Mouse (Mus musculus): ENCODE measurements around the gene Xrra1.

Xrra1 gene

DNA sequence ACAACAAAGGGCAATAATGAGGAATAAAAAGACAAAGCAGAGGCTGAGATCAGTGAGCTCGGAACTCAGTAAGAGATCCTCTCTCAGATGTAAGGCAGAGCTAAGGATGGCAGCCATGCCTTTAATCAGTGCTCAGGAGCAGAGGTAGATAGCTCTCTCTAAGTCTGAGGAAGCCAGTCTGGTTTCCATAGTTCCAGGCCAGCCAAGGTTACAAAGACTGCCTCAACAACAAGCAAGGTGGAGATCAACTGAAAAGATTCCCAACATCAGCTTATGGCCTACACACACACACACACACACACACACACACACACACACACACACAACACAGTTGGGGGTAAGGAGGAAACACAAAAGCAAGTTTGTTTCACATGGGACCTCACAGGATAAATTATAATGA, 7.8 kb upstream of the Xrra1 start:
- DNase-seq (ENCODE audit: low spot score in 2 of 2): no peak

DNA sequence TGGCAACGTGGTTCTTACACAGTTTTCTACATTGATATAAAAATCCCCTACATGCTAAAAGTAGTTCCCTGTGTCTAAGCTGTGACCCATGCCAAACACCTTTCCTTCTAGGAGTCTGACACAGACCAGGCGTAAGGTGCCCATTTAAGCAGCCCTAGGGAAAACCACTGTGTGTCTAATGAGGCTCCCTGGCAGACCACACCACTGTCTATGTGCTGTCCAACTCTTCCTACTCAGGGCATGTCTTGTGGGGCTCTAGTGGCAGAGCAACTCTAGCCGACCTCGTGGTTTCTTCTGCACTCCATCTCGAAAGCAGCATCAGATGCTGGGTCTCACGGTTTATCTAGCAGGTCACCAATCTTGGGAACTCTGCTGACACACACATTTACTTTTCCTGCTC, 7.3 kb upstream of the Xrra1 start:
- DNase-seq (ENCODE audit: low spot score in 2 of 2): no peak

DNA sequence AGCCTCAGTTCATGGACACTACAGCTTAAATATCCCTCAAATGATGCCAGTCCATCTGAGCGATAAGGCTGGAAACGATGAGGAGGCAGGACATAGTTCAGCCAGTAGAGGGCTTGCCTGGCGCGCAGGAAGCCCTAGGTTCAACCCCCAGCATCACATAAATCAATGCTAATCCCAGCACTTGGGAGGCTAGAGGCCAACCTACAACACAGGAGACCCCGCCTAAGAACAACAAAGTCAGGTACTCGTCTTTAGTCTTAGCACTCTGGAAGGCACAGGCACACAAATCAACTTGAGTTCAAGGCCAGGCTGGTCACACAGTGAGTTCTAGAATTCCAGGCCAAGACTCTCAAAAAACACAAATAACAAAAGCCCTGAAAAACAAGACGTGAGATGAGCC, 5.6 kb upstream of the Xrra1 start:
- DNase-seq (ENCODE audit: low spot score in 2 of 2): no peak

DNA sequence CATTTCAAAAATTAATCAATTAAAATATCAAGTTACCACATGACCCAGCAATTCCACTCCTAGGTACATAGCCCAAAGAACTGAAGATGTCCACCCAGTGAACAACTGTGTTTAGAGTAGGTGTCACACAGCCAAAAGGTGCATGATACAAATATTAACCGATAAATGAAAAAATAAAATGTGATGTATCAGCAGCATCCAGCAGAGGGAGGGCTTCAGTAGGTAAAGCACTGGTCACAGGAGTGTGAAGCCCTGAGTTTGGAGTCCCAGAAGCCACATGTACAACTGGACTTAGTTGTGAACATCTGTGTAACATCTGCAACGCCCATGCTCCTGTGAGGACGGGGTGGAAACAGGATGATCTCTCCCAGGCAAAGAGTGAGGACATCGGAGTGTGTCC, 4.6 kb upstream of the Xrra1 start:
- no peak for DNase-seq (ENCODE audit: low spot score in 2 of 2)

DNA sequence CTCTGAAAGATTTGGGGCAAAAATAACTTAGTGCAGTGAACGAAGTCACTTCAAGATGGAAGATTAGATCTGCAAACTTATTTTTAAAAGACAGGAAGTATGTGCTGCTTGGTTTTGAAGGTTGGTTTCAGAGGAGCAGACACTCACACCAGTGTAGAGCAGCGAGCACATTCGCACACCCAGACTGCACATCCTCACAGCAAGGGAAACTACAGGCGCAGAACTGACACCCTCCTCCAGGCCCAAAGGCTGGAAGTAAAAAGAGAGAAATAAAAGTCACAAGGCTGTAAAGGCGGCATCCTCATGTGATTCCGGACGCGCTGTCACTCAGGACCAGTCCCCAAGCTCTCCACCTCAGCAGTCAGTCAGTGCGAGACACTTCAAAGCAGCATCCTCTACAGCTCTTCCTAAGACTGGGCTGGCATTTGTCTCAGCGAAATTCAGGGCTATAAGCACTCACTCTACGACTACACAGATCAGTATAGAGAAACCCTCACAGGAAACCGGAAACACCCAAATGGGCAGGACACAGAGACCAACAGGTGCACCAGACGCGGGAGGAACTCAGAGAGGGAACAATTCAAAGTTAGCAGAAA, 2.6 kb upstream of the Xrra1 start:
- DNase-seq (ENCODE audit: low spot score in 2 of 2): no peak

DNA sequence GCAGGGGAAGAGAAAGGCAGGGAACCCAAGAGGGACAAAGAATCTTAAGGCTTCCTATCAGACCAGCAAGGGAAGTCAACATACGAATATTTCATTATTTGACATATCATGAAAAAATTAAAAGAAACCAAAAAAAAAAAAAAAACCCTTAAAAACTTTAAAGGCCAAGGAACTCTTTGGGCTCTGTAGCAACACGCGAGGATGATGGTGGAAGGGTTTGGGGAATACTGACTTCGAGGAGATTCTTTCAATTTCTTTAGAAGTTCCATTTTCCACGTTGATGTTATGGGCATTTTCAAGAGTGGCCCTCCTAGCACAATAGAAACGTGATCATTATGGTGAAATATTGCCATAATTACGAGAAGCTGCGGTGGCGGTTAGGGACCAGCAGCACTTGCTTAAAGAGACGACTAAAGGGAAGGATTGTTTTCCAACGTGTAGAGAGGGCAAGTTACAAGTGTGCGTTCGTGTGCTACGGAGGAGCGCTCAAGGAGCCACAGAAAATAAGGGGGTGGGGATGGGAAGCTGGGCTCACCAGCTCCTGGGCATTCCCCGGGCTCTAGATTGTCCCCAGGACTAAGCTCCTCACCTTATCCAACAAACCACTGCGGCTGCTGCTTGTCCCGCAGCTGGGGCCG, 622 bp upstream of the Xrra1 start:
- no peak for DNase-seq (ENCODE audit: low spot score in 2 of 2)

DNA sequence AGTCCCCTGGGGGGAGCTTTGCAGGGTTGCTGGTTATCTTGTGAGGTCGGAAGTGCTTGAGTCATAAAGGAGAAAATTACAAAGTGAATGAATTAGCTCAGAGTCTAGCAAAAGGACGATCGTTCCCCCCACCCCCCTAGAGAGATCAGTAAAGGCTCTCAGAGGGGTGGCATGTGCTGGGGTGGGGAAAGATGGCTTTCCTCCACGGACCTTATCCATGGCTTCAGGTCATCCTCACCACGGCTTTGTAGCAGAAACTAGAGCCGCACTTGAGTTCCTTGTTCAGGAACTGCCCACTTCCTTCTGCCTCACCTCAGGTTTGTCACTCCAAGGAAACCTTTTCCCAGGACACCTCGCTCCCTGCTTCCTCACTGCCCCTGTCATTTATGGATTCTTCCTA, 4.4 kb downstream of the Xrra1 start, which contains the start of gene Spcs2:
Gene Spcs2 (minus strand): TSS at position 101 of the 400 bp plus-strand sequence.
- no peak for DNase-seq (ENCODE audit: low spot score in 2 of 2)

DNA sequence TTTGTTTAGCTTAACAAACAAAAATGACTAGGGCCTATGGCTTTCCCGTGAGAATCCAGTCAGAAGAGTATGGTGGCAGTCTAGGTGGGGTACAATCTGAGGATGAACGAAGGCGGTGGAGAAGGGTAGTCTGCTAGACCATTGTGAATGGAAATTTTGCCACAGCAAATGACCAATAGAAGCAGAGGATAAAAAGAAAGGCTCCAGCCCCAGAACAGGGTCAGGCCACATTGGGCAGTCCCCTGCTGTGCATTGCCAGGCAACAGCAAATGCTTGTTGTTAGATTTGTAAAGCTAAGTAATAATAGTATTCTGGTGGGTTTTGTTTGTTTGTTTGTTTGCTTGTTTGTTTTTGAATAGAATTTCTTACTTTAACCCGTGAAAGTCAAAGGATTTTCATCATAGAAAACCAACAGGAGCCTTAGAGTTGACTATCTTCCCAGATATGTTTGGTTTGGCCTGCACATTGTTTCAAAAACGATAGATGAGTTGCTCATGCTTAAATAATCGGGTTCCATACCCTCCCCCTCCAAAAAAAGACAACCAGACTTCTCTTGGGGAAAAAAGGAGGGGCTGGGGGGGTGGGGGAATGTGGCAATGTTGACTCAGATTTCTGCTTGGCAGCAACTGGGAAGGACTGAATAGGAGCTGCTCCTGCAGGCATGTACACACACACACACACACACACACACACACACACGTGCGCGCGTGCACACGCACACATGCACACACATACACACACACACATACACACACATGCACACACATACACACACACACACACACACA, 5.5 kb downstream of the Xrra1 start:
- no peak for DNase-seq (ENCODE audit: low spot score in 2 of 2)

DNA sequence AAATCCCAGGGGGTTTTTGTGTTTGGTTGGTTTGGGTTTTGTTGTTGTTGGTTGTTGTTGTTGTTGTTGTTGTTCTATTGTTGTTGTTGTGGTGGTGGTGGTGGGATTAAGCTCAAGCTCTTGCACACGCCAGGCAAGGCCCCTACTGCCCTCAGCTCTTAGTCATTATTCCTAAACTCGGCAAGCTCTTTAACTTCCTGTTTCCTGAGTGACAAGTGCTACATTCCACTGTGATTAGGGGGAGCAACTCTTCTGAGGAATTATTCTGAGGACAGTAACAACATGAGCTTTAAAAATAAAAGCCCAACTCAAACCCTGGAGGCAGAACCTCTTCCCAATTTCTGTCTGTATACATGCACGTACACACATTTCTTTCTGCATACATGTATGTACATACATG, 6.3 kb downstream of the Xrra1 start:
- DNase-seq (ENCODE audit: low spot score in 2 of 2): no peak

DNA sequence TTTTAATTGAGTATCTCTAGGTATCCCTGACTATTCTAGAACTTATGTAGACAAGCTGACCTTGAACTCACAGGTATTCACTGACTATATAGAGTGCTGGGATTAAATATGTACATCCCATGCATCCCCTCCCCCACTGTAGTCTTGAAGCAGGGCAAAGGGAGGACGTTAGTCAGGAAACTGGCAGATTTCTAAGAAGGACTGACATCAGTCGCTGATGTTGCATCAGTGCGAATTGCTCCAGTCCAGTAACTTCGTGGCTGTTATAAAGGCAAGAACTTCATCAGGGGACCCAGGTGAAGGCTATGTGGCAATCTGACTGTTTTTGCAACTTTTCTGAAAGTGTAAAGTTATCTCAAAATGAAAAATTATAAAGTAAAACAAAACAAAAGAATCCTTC, 10.4 kb downstream of the Xrra1 start:
- no peak for DNase-seq (ENCODE audit: low spot score in 2 of 2)

DNA sequence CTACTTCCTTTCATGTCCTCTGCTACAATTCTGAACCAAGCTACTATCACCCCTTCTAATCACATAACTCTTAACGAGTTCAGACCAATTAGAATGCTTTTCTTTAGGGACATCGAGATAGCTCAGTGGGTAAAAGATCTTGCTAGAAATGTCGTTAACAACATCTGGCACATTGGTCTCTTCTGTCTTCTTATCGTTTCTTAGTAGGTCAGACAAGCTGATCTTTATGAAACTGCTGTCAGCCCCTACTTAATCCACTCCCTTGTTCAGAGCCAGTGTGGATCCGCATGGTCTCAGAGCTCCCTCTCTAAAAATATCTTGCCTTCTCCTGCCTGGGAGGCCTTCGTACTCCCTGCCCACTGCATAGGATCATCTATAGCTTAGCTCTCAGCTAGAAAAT, 15.0 kb downstream of the Xrra1 start:
- no peak for DNase-seq (ENCODE audit: low spot score in 2 of 2)

DNA sequence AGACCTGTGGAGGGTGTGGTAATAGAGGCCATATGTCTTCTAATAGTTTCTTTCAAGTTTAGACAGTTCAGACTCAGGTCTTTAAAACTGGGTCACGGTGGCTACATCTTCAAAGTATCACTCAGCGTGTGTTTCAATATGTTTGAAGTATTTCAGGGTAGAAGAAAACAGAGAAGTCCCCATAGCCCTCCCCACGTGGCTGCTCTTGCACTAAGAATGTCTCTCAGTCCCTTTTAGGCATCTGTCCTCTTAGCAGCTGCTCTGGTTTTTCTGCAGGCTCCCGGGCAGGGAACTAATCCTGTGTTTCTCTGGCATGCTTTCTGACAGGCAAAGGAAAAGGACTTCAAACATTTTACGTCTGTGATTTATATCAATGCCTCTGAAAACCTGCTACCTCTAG, 17.0 kb downstream of the Xrra1 start:
- DNase-seq (ENCODE audit: low spot score in 2 of 2): no peak

DNA sequence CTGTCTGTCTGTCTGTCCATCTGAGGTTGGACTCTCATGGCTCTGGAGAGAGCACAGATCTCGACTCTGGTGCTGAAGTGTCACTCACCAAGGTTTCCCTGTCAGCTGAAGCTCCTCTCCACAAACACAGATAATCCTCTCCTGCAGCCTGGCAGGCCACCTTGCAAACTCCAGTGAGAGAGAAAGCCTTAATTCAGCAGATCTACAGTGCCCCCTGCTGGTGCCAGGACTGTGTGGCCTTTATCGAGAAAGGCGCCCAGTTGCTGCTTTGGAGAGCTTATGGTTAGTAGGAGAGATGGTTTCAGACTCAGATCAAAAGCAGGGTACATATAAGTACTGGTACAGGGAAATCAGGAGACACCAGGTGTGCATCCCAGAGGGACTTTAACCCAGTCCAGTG, 17.4 kb downstream of the Xrra1 start:
- peak; percentile 91 to 93 for DNase-seq (ENCODE audit: low spot score in 2 of 2)

DNA sequence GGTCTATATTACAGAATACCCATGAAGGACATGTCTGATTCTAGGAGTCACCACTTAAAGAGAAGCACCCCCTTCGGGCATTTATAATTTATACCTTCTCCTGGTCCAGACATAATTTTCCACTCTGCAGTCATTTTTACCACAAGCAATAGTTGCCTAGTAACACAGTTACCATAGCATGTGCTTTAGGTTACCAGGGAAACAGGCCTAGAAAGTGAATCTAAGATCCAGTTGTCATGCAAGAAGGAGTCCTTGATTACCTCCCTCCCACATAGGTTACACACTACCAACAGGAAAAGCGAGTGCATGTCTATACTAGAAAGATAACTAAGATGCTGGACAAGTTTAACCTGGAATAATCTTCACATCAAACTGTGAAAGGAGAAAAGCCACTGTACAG, 19.3 kb downstream of the Xrra1 start:
- no peak for DNase-seq (ENCODE audit: low spot score in 2 of 2)

DNA sequence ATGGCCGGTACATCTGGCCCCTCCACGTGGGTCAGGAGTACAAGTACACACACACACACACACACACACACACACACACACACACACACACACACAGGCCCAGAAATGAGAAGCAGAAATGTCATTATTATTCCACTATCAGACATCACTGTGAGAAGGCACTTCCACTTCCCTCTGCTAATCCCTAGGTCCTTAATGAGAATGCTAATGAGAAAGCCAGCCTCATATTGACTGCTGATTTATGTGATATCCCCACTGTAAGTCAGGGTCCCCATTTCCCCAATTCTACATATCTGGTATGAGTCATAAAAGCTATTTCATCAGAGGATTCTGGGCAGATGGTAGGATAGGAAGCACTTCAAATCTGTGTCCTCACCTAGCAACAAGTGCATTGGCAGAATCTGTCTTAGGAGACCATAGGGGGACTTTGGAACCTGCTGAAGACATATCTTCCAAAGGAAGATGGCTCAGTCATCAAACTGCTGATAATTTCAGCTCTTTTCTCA, 28.4 kb downstream of the Xrra1 start:
- no peak for DNase-seq (ENCODE audit: low spot score in 2 of 2)

DNA sequence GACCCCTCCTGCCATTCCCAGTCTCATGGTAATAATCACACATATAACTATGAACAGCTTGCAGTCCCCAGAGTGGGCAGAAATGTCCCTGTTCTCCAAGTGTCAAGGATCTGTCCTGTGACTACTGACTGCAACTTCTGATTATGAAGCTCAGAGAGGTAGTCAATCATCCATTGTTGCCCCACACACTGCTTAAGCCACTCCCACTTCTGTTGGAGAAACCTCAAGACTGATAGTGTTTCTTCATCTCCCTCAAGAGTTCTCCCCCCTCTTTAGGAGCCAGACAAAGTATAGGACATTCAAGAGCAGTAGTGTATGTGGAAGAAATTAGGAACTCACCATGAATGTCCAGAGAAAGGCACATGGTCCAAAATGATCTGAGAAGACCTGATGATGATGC, 28.8 kb downstream of the Xrra1 start:
- DNase-seq (ENCODE audit: low spot score in 2 of 2): no peak

DNA sequence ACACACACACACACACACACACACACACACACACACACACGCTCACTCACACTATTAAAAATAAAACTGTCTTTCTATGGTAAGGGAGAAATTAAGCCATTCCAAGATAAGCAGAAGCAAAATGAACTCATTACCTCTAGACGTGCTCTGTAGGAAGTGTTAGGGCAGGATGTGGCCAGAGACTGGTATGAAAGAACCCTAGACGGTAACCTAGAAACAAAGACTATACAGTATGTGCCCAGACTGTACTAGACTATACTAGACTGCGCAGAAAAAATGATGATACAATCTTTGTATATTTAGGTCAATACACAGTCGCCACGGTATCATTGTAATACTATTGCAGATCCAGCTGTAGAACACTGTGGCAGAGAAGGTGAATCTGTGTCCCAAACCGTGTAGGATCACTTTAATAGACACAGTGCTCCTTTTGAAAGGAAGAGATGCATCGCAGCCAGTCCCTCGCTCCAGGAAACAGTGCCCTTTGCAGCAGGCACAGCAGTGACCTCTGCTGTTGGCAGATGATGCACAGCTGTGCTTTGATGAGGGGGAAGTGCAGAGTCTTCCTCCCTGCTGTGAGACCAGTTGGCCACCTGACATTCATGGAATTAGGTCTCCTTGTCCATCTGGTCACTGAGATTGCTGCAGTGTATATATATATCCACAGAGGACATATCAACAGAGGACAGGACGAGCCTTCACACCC, 30.4 kb downstream of the Xrra1 start:
- no peak for DNase-seq (ENCODE audit: low spot score in 2 of 2)

DNA sequence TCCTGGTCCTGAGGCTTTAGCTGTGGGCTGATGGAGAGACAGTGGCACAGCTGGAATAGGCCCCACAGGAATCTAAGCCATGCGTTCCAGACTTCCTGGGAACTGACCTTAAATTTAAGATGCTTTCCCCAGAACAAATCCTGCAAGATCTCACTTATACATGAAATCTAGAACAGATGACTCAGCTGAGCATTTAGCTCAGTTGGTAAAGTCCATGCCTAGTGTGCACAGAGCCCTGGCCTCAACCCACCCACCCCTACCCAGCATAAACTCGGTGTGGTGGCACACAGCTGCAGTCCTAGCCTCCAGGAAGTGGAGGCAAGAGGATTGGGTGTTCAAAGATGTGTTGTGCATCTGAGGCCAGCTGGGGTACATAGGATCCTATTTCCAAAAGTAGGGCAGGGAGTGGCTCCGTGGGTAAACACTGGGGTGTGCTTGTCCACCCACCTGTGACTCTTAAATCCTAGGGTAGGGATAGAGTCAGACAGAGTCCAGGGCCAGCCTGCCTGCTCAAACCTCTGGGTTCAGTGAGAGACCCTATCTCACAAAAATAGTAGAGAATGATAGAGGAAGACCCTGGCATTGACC, 31.3 kb downstream of the Xrra1 start:
- DNase-seq (ENCODE audit: low spot score in 2 of 2): no peak

DNA sequence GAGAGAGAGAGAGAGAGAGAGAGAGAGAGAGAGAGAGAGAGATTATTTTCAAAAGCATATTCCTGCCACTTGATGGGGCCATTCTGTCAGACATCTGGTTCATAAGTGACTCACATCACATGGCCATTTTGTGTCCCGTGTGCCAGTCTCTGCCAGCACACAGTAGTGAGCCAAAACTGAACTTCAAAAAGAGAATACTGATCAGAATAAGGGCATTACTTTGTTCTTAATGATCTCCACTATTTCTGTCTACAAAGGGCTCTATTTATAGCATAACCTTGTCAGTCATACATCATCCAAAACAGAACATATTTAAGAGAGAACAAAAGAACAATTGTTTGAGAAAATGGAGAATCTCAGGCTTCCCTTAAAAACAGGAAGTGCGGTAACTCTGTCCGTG, 32.6 kb downstream of the Xrra1 start:
- DNase-seq (ENCODE audit: low spot score in 2 of 2): no peak

DNA sequence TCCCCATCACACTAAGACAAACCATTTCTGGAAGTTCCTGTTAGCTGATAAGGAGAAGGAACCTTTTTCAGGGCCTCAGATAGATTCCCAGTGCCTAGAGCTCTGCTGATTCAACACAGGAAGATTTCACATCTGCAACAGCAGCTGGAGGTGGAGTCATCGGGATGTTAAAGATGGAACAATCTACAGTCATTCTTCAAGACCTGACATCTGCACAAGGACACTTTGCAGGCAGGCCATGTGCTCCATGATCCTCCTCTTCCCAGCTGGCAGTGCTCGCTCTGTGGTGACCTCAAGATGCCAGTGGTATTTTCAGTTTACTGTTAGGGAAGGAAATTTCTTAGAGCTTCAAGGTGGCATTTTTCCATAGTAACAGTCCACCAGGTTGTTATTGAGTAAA, 33.4 kb downstream of the Xrra1 start:
- no peak for DNase-seq (ENCODE audit: low spot score in 2 of 2)

DNA sequence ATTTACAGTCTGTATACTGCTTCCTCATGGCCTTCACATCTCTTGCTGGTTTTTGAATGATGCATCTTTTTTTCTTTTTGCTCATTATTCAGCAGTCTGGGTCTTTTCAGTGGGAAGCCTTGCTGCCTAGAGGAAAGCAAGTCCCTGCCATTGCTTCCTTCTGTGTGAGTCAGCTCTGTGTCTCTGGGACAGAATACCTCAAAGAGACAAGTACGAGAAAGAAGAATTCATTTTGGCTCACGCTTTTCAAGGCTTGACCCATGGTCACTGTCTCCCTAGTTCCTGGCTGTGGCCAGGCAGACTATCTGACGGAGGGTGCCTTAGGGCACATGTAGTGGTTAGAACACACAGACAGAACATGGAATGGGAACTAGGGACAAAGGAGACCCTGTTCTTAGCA, 35.1 kb downstream of the Xrra1 start:
- no peak for DNase-seq (ENCODE audit: low spot score in 2 of 2)

DNA sequence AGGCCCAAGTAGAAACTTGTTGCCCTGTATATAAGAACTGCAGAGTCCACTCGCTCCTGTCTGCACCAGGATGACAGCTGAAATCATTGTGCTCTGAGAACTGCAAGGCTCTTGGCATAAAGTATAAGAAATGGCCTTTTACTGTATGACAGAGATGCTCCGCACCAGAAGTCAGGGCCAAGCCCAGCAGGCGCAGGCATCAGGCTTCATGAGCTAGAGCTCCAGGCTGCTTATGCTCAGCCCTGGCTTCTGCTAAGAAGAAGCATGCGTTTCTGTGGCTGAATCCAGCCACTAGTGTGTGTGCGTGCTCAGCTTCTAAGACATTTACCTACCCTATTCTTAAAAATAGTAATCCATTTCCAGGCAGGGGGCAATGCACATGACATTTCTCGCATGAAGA, 35.6 kb downstream of the Xrra1 start:
- DNase-seq (ENCODE audit: low spot score in 2 of 2): no peak
